Mouse (Mus musculus) heart, embryonic 15.5 days (tissue): ENCODE measurements around the gene Svs2. TPM values are rescaled to one million over a fixed set of nuclear protein-coding genes. Genes with fewer than 3 reads are reported as not detected.
"Not testable (repeated sequence)": the region's sequence is repeated elsewhere in the genome, so short reads cannot be mapped to it uniquely, and the experiment has no call there.

ENCODE experiments used
- ATAC-seq: fragments of 200-750 bp; cut with Nextera tagmentation; replicated peaks from 2 replicates; pipeline ENCODE4 v1.8.0; 2017; ENCODE audit warnings: low read depth, moderate TSS enrichment; ENCODE audit not compliant: insufficient number of reproducible peaks, insufficient read depth, low FRiP score
- H3K27ac ChIP-seq: fragments of 300-500 bp; sonication (generic); 2 replicates; pipeline ENCODE4 v1.5.1; 2015; ENCODE audit warnings: mild to moderate bottlenecking, inconsistent platforms
- H3K27me3 ChIP-seq: fragments of 300-500 bp; sonication (generic); 2 replicates; pipeline ENCODE4 v1.6.1; 2015; ENCODE audit warnings: inconsistent platforms
- H3K36me3 ChIP-seq: fragments of 300-500 bp; sonication (generic); 2 replicates; pipeline ENCODE4 v1.6.1; 2015; ENCODE audit warnings: mild to moderate bottlenecking, inconsistent platforms
- H3K4me1 ChIP-seq: fragments of 300-500 bp; sonication (generic); replicated peaks from 2 replicates; pipeline ENCODE4 v1.6.1; 2015; ENCODE audit warnings: inconsistent platforms
- H3K4me2 ChIP-seq: fragments of 300-500 bp; sonication (generic); 2 replicates; pipeline ENCODE4 v1.6.1; 2015; ENCODE audit warnings: inconsistent platforms, mild to moderate bottlenecking, moderate library complexity
- H3K4me3 ChIP-seq: fragments of 300-500 bp; sonication (generic); 2 replicates; pipeline ENCODE4 v1.5.1; 2015; ENCODE audit warnings: mild to moderate bottlenecking, inconsistent platforms
- H3K9ac ChIP-seq: fragments of 300-500 bp; sonication (generic); 2 replicates; pipeline ENCODE4 v1.6.1; 2015; ENCODE audit warnings: mild to moderate bottlenecking, inconsistent platforms
- H3K9me3 ChIP-seq: fragments of 300-500 bp; sonication (generic); replicated peaks from 2 replicates; pipeline ENCODE4 v1.6.1; 2016; ENCODE audit warnings: inconsistent platforms
- WGBS: fragments of 180-500 bp; shearing (Covaris S2); methylation state at CpG from one replicate; pipeline ENCODE4 v1.1.7; 2015; ENCODE audit warnings: mixed read lengths; 5-methylcytosine and 5-hydroxymethylcytosine counted together
- polyA plus RNA-seq: library from polyadenylated mRNA; unstranded; fragments of >200 nt; fragmentation: Nextera tagmentation; extraction: Ambion mirVana; gene quantifications from 2 replicates; pipeline ENCODE4 v1.2.1, GENCODE M21; 2015

Svs2 gene
- polyA plus RNA-seq: not detected in 2 replicates

DNA sequence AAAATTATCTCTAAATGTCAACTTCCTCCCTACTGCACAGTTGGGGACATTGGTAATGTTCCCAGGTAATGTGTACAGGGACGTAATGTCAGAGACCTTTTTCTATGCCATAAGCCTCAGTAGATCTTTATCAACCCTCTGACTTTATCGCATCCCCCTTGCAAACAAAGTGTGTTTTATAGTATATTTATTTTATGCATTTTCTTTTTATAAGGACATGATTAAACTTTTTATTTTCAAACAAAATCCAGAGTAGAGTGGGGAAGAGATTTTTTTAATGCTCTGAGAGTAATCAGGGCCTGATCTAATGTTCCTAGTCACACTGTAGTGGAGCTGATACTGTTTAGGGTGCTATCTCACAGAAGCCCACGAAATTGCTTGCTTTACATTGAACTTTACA lies at the start of gene Svs2:
Svs2 (minus strand) TSS at position 101 of the 400 bp plus-strand sequence.
- H3K9me3 ChIP-seq: no peaks in the 10 kb centered on the region
- H3K4me3 ChIP-seq: no peak within 1 kb of the TSS
- H3K9ac ChIP-seq: no peak within 1 kb of the TSS
- no peak within 1 kb of the TSS for H3K4me2 ChIP-seq
- WGBS: 79% methylated on average over 3 of the region's 3 CpGs
- no peaks in the 10 kb centered on the region for H3K36me3 ChIP-seq
- no peaks in the 10 kb centered on the region for H3K27me3 ChIP-seq
- peaks cover 12% of the 10 kb centered on the region for H3K4me1 ChIP-seq
- ATAC-seq: no peak
- no peak within 1 kb of the TSS for H3K27ac ChIP-seq

DNA sequence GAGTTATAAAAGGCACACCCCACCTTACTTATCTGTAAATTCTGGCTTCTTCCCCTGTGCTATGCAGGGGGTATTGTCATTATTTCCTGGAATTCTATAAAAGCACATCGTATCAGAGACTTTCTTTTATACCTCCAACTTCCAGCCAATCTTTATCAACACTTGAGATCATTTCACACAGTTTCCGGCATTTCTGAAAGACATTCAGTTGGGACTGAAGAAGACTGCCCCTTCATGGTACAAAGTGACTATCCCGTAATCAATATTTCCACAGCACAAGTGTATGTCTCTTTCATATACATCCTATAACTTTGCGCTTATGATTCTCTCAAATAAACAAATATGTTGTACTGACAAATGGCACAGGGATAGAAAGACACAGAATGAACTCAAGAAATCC lies 40.1 kb upstream of the Svs2 start, which contains the start of gene Svs4:
Svs4 (minus strand) TSS at position 101 of the 400 bp plus-strand sequence.
- 78% methylated on average over 4 of the region's 4 CpGs for WGBS
- no peaks in the 10 kb centered on the region for H3K9me3 ChIP-seq

GRCm38 (mm10) chr2:164256540-164256939 lies 18.3 kb upstream of the Svs2 start, which contains the start of gene Svs3b:
TSS of gene Svs3b (minus strand) at chr2:164256640.
- H3K4me3 ChIP-seq, H3K4me2 ChIP-seq, H3K4me1 ChIP-seq, H3K27ac ChIP-seq, H3K27me3 ChIP-seq, ATAC-seq, H3K9ac ChIP-seq, H3K9me3 ChIP-seq, H3K36me3 ChIP-seq: not testable (repeated sequence)
- 45% methylated on average over 1 of the region's 1 CpGs for WGBS

More for the DNA sequence above, 40.1 kb upstream of the Svs2 start, which contains the start of gene Svs4:
- Histone ChIP-seq H3K9ac (no peak within 1 kb of the TSS), H3K4me3 (no peak within 1 kb of the TSS), H3K4me1 (no peaks in the 10 kb centered on the region), H3K27ac (no peak within 1 kb of the TSS), H3K4me2 (no peak within 1 kb of the TSS), H3K27me3 (no peaks in the 10 kb centered on the region), H3K36me3 (no peaks in the 10 kb centered on the region)
- no peak for ATAC-seq

GRCm38 (mm10) chr2:164232671-164233070 lies 5.6 kb downstream of the Svs2 start:
- WGBS: 80% methylated on average over 8 of the region's 8 CpGs
- no peak for ATAC-seq
- Histone ChIP-seq H3K27me3 (no peaks in the 10 kb centered on the region), H3K4me3 (no peak overlapping the region), H3K9me3 (no peaks in the 10 kb centered on the region), H3K36me3 (no peaks in the 10 kb centered on the region), H3K4me1 (no peaks in the 10 kb centered on the region), H3K4me2 (no peak overlapping the region), H3K9ac (no peak overlapping the region), H3K27ac (no peak overlapping the region)

GRCm38 (mm10) chr2:164228361-164229070 lies 9.8 kb downstream of the Svs2 start:
- ATAC-seq: no peak
- no peaks in the 10 kb centered on the region for H3K9me3 ChIP-seq
- no peak overlapping the region for H3K27ac ChIP-seq
- no peak overlapping the region for H3K4me2 ChIP-seq
- H3K27me3 ChIP-seq: no peaks in the 10 kb centered on the region
- no peak overlapping the region for H3K9ac ChIP-seq
- H3K36me3 ChIP-seq: no peaks in the 10 kb centered on the region
- no peak overlapping the region for H3K4me3 ChIP-seq
- H3K4me1 ChIP-seq: no peaks in the 10 kb centered on the region
- 74% methylated on average over 8 of the region's 8 CpGs for WGBS

GRCm38 (mm10) chr2:164221522-164221921 lies 16.7 kb downstream of the Svs2 start, which contains the start of gene Wfdc15b:
TSS of gene Wfdc15b (minus strand) at chr2:164221660.
- WGBS: 67% methylated on average over 11 of the region's 11 CpGs
- no peak within 1 kb of the TSS for H3K4me3 ChIP-seq
- no peaks in the 10 kb centered on the region for H3K4me1 ChIP-seq
- H3K4me2 ChIP-seq: no peak within 1 kb of the TSS
- H3K9ac ChIP-seq: no peak within 1 kb of the TSS
- ATAC-seq: no peak
- H3K36me3 ChIP-seq: no peaks in the 10 kb centered on the region
- no peaks in the 10 kb centered on the region for H3K27me3 ChIP-seq
- H3K9me3 ChIP-seq: no peaks in the 10 kb centered on the region
- H3K27ac ChIP-seq: no peak within 1 kb of the TSS

DNA sequence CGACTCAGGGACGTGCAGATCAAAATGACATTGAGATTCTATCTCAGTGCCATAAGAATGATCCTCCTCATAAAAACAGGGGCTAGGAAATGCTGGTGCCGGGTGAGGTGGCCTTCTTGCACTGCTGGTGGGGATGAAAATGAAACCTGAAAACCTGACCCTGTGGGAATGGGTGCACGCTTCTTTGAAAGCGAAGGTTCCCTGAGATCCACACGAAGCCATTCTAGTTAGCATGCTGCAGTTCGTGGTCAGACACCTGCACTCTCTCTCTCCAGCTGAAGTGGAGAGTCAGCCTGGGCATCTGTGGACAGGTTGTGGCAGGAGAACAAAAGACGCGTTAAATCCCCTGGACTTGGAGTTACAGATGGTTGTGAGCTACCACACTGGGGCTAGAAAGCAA lies 19.0 kb downstream of the Svs2 start:
- Histone ChIP-seq H3K4me1 (no peaks in the 10 kb centered on the region), H3K4me2 (no peak overlapping the region), H3K36me3 (no peaks in the 10 kb centered on the region), H3K4me3 (no peak overlapping the region), H3K9ac (no peak overlapping the region), H3K27me3 (no peaks in the 10 kb centered on the region), H3K27ac (no peak overlapping the region), H3K9me3 (no peaks in the 10 kb centered on the region)
- WGBS: 74% methylated on average over 9 of the region's 9 CpGs
- no peak for ATAC-seq

GRCm38 (mm10) chr2:164212711-164213110 lies 25.6 kb downstream of the Svs2 start:
- Histone ChIP-seq H3K4me2 (no peak overlapping the region), H3K4me3 (no peak overlapping the region), H3K27me3 (no peaks in the 10 kb centered on the region; the same call in 1 of the 2 replicates), H3K4me1 (no peaks in the 10 kb centered on the region), H3K27ac (no peak overlapping the region), H3K36me3 (no peaks in the 10 kb centered on the region), H3K9ac (no peak overlapping the region), H3K9me3 (no peaks in the 10 kb centered on the region)
- no peak for ATAC-seq
- WGBS: 83% methylated on average over 5 of the region's 5 CpGs

- no peak overlapping the region for H3K27ac ChIP-seq
- H3K9ac ChIP-seq: no peak overlapping the region
- no peaks in the 10 kb centered on the region for H3K9me3 ChIP-seq
- ATAC-seq: no peak
- H3K36me3 ChIP-seq: no peaks in the 10 kb centered on the region
- no peak overlapping the region for H3K4me2 ChIP-seq
- WGBS: 86% methylated on average over 4 of the region's 4 CpGs
- no peaks in the 10 kb centered on the region for H3K4me1 ChIP-seq
- H3K27me3 ChIP-seq: no peaks in the 10 kb centered on the region; the same call in 1 of the 2 replicates
- H3K4me3 ChIP-seq: no peak overlapping the region
Observed at GRCm38 (mm10) chr2:164210892-164211291, 27.4 kb downstream of the Svs2 start.

GRCm38 (mm10) chr2:164206676-164207075 lies 31.6 kb downstream of the Svs2 start:
- Histone ChIP-seq H3K4me1 (no peaks in the 10 kb centered on the region), H3K4me3 (no peak overlapping the region), H3K27ac (no peak overlapping the region), H3K4me2 (no peak overlapping the region), H3K9ac (no peak overlapping the region), H3K36me3 (no peaks in the 10 kb centered on the region), H3K9me3 (no peaks in the 10 kb centered on the region), H3K27me3 (no peaks in the 10 kb centered on the region)
- no peak for ATAC-seq
- WGBS: 61% methylated on average over 4 of the region's 4 CpGs

- not testable (repeated sequence) for H3K4me3 ChIP-seq, H3K27ac ChIP-seq, ATAC-seq, H3K4me2 ChIP-seq, H3K9ac ChIP-seq, H3K9me3 ChIP-seq, H3K36me3 ChIP-seq, H3K27me3 ChIP-seq, H3K4me1 ChIP-seq
- 91% methylated on average over 10 of the region's 10 CpGs for WGBS
Observed at GRCm38 (mm10) chr2:164206011-164206410, 32.3 kb downstream of the Svs2 start.
